Mouse (Mus musculus) c-Kit-positive CD71-positive TER-119-positive erythroid progenitor cells, embryonic 14.5 days (primary cell): ENCODE data around the gene Gm5662.
"Not testable (repeated sequence)": the region's sequence is repeated elsewhere in the genome, so short reads cannot be mapped to it uniquely, and the experiment has no call there.

Experiments used
- DNase-seq: peaks from one replicate; pipeline ENCODE4 v3.0.0-alpha.2; 2013; ENCODE audit warnings: low spot score

Gene Gm5662

DNA sequence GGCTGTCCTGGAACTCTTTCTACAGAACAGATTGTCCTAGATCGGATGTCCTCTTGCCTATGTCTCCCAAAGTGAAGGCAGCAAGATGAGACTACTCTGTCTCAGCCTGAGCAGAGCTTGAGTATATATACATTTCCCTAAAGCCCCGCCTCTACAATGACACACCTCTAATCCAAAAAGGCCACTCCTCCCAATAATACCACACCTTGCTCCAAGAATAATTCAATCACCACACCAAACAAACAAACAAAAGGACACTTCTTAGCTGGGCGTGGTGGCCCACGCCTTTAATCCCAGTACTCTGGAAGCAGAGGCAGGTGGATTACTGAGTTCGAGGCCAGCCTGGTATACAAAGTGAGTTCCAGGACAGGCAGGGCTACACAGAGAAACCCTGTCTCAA, at the start of gene Gm5662:
TSS of gene Gm5662 (minus strand) at position 101 of the 400 bp plus-strand sequence.
- not testable (repeated sequence) for DNase-seq

DNA sequence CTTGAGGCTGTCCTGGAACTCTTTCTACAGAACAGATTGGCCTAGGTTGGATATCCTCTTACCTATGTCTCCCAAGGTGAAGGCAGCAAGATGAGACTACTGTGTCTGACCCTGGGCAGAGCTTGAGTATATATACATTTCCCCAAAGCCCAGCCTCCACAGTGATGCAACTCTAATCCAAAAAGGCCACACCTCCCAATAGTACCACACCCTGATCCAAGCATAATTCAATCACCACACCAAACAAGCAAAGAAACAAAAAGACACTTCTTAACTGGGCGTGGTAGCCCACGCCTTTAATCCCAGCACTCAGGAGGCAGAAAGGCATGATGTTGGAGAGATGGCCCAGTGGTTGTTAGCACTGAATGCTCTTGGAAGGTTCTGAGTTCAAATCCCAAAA, 49.6 kb upstream of the Gm5662 start, which contains the start of gene Gm5039:
TSS of gene Gm5039 (minus strand) at position 101 of the 400 bp plus-strand sequence.
- not testable (repeated sequence) for DNase-seq

DNA sequence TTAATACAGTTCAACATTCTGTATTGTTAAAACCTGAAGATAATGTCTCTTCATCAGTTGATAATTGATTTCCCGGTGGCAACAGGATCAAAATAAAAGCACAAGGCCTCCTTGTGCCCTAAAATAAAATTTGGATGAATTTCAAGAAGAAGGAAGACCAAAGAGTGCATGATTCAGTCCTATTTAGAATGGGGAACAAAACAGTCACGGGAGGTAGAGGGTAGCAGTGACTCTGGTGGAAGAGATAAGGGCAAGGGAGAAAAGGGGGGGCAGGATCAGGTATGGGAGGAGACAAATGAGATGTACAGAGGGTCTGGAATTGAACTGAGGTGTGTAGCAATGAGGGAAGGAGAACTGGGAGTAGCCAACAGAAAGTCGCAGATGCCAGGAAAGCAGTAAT, 40.3 kb upstream of the Gm5662 start:
- DNase-seq, result no peak

- DNase-seq, result not testable (repeated sequence)
Observed at GRCm38 (mm10) chr12:88297171-88297570, 22.9 kb upstream of the Gm5662 start.

DNA sequence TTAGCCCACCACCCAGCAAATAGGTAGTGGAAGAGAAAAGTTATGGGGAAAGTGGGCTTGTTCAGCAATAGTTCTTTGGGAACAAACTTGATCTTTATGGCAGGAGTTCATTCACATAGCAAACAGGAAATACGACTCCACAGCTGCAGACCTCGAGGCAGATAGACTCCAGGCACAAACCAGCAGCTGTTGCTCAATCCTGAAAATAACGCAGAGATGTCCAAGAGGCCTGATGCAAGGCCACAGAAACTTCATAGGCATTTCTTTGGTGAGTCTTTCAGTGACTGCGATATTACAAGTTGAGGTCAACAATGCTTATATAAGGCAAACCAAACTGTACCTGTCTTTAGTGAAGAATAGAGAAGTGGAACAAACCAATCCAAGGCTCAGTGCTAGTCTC, 18.8 kb upstream of the Gm5662 start:
- DNase-seq, result not testable (repeated sequence)

- not testable (repeated sequence) for DNase-seq
Observed at GRCm38 (mm10) chr12:88285224-88285623, 10.9 kb upstream of the Gm5662 start.

GRCm38 (mm10) chr12:88257241-88257640, 17.1 kb downstream of the Gm5662 start:
- no peak for DNase-seq

- not testable (repeated sequence) for DNase-seq
Observed at GRCm38 (mm10) chr12:88255917-88256316, 18.4 kb downstream of the Gm5662 start.

DNA sequence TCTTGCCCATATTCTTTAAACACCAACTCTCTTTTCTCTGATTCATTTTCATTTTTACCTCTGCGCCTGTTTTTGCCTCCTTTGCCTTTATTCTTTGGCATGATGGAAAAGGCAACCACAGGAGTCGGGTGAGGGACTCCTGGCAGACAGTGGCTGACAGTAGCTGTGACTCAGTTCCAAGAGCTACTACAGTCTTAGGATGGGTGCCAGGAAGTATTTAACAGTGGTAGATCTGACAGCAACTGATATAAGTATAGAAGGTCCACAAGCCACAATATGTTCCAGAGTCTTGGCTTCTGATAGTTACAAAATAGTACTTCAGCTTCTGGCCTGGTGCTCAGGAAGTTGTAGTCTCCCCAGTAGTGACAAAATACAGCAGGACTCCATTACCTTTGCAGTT, 24.3 kb downstream of the Gm5662 start, which contains the start of gene Gm8332:
TSS of gene Gm8332 (minus strand) at position 101 of the 400 bp plus-strand sequence.
- DNase-seq, result not testable (repeated sequence)

GRCm38 (mm10) chr12:88245786-88246185, 28.5 kb downstream of the Gm5662 start:
- DNase-seq, result not testable (repeated sequence)

GRCm38 (mm10) chr12:88242940-88243339, 31.4 kb downstream of the Gm5662 start:
- not testable (repeated sequence) for DNase-seq
